10 mouse cellular contexts compared by ENCODE assay signal in the genomic region with DNA sequence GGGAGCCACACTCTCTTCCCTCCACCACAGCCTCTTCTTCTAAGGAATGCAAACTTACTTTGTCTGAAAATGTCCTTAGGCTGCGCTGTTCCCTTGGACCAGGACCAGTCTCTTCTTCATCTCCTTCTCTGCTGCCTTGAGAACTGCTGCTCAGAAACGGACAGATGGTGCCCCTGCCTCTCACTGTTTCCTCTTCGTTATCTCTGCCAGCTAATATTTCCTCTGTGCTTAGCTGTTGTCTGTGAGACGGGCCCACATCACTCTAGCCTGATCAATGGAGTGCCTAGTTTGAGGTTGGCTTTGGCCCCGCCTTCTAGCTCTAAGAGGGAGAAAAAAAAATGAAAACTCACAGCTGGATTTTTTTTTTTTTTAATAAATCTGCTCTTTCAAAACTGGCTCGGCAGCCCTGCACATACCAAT.
DNase-seq lines count a peak whose midpoint lies in the region; ATAC-seq lines count a peak whose summit lies in the region.
"Had no signal": no experiment of that assay in that cellular context is flagged by ENCODE, and none has a peak within 500 bp of the region (broad histone marks: within the 10 kb centered on the region; RNA-seq: fewer than 3 reads in every experiment).

No protein-coding gene starts in this region.

- no peaks in the 10 kb centered on the region for H3K27me3 ChIP-seq in liver, embryonic 12.5 days (replicated peaks)
- no peaks in the 10 kb centered on the region for H3K27me3 ChIP-seq in stomach, embryonic 15.5 days (replicated peaks)

- H3K4me3 ChIP-seq in liver, embryonic 12.5 days, result no peak overlapping the region
- peak overlapping the region; percentile 42 for H3K4me3 ChIP-seq in stomach, embryonic 15.5 days (replicated peaks)

- peak overlapping the region; percentile 18 for H3K4me2 ChIP-seq in liver, embryonic 12.5 days
- peak overlapping the region; percentile 34 for H3K4me2 ChIP-seq in stomach, embryonic 15.5 days

- no peak overlapping the region for H3K27ac ChIP-seq in liver, embryonic 12.5 days
- peak overlapping the region; percentile 76 for H3K27ac ChIP-seq in stomach, embryonic 15.5 days

- 8% methylated on average over 6 of the region's 6 CpGs for WGBS in liver, embryonic 12.5 days (ENCODE audit: insufficient replicate concordance)
- WGBS in stomach, embryonic 15.5 days, result 18% methylated on average over 6 of the region's 6 CpGs

- H3K9me3 ChIP-seq in liver, embryonic 12.5 days (replicated peaks), result no peaks in the 10 kb centered on the region
- no peaks in the 10 kb centered on the region for H3K9me3 ChIP-seq in stomach, embryonic 15.5 days

- H3K36me3 ChIP-seq in liver, embryonic 12.5 days, result no peaks in the 10 kb centered on the region
- H3K36me3 ChIP-seq in stomach, embryonic 15.5 days, result 0 out of 2 replicates have a peak, but pooled peaks cover 3% of the 10 kb centered on the region

- peak; percentile 38; the same call in 1 of the 2 replicates for ATAC-seq in frontal cortex, adult (ENCODE audit: low TSS enrichment)
- peak; percentile 69; the same call in 1 of the 2 replicates for ATAC-seq in liver, embryonic 12.5 days
- ATAC-seq in stomach, embryonic 15.5 days (ENCODE audit: insufficient read depth, low FRiP score, low read depth), result no peak; the same call in 1 of the 2 replicates

- H3K4me1 ChIP-seq in liver, embryonic 12.5 days, result 0 out of 2 replicates have a peak, but pooled peaks cover 9% of the 10 kb centered on the region
- H3K4me1 ChIP-seq in stomach, embryonic 15.5 days, result peaks cover 7% of the 10 kb centered on the region; the same call in 1 of the 2 replicates

- H3K9ac ChIP-seq in liver, embryonic 12.5 days, result no peak overlapping the region
- H3K9ac ChIP-seq in stomach, embryonic 15.5 days, result peak overlapping the region; percentile 8; the same call in 1 of the 2 replicates

- DNase-seq in frontal cortex, postnatal 36 days (ENCODE audit: low spot score in 2 of 2), result no peak
- DNase-seq in liver, result no peak
- DNase-seq in kidney, postnatal 10 days, result peak; percentile 33
- no peak for DNase-seq in right cerebral cortex, postnatal 14 days
- DNase-seq in urinary bladder, postnatal 36 days (ENCODE audit: low spot score in 2 of 2), result no peak
- DNase-seq: B cell, adult 2 months; cerebellum, adult 8-10 months had no signal
